Mouse (Mus musculus) embryonic facial prominence, embryonic 10.5 days (tissue): Measurements from ENCODE around the gene Cybc1. TPM values are rescaled to one million over a fixed set of nuclear protein-coding genes. Genes with fewer than 3 reads are reported as not detected.

ENCODE experiments used
- DNase-seq: peaks from one replicate; pipeline ENCODE4 v3.0.0-alpha.2; 2017; ENCODE audit warnings: low spot score
- H3K27ac ChIP-seq: fragments of 300-500 bp; sonication (generic); replicated peaks from 2 replicates; pipeline ENCODE4 v1.5.1; 2016; ENCODE audit warnings: mild to moderate bottlenecking
- H3K27me3 ChIP-seq: fragments of 300-500 bp; sonication (generic); replicated peaks from 2 replicates; pipeline ENCODE4 v1.6.1; 2016; ENCODE audit warnings: low read depth, mild to moderate bottlenecking; ENCODE audit not compliant: poor library complexity, severe bottlenecking
- H3K36me3 ChIP-seq: fragments of 300-500 bp; sonication (generic); replicated peaks from 2 replicates; pipeline ENCODE4 v1.6.1; 2016; ENCODE audit warnings: mild to moderate bottlenecking, moderate library complexity
- H3K4me1 ChIP-seq: fragments of 300-500 bp; sonication (generic); 2 replicates; pipeline ENCODE4 v1.6.1; 2016
- H3K4me3 ChIP-seq: fragments of 300-500 bp; sonication (generic); 2 replicates; pipeline ENCODE4 v1.5.1; 2016; ENCODE audit warnings: mild to moderate bottlenecking, moderate library complexity
- H3K9me3 ChIP-seq: fragments of 300-500 bp; sonication (generic); 2 replicates; pipeline ENCODE4 v1.6.1; 2016; ENCODE audit warnings: mild to moderate bottlenecking
- WGBS: fragments of 180-500 bp; shearing (Covaris S2); methylation state at CpG from one replicate; pipeline ENCODE4 v1.1.7; 2016; 5-methylcytosine and 5-hydroxymethylcytosine counted together
- polyA plus RNA-seq: library from polyadenylated mRNA; unstranded; fragments of >200 nt; fragmentation: Nextera tagmentation; extraction: Ambion mirVana; gene quantifications from 2 replicates; pipeline ENCODE4 v1.2.1, GENCODE M21; 2016

Gene Cybc1
- polyA plus RNA-seq, 1 experiment from 2014 or later = 31.4 TPM

GRCm38 (mm10) chr11:121232706-121233105 lies 3.6 kb upstream of the Cybc1 start:
- Histone ChIP-seq H3K9me3 (no peaks in the 10 kb centered on the region), H3K36me3 (0 out of 2 replicates have a peak, but pooled peaks cover 2% of the 10 kb centered on the region), H3K4me3 (no peak overlapping the region), H3K27ac (no peak overlapping the region), H3K27me3 (no peaks in the 10 kb centered on the region), H3K4me1 (peaks cover 28% of the 10 kb centered on the region)
- DNase-seq = no peak
- WGBS = 42% methylated on average over 4 of the region's 4 CpGs

- Histone ChIP-seq H3K27ac (no peak overlapping the region), H3K36me3 (peaks cover 11% of the 10 kb centered on the region), H3K4me1 (peaks cover 30% of the 10 kb centered on the region), H3K9me3 (no peaks in the 10 kb centered on the region), H3K27me3 (no peaks in the 10 kb centered on the region), H3K4me3 (no peak overlapping the region)
- 57% methylated on average over 4 of the region's 4 CpGs for WGBS
- no peak for DNase-seq
Observed at GRCm38 (mm10) chr11:121231628-121232291, 2.6 kb upstream of the Cybc1 start.

- no peak for DNase-seq
- Histone ChIP-seq H3K4me3 (no peak overlapping the region), H3K4me1 (peaks cover 27% of the 10 kb centered on the region), H3K27ac (no peak overlapping the region), H3K36me3 (peaks cover 17% of the 10 kb centered on the region), H3K27me3 (no peaks in the 10 kb centered on the region), H3K9me3 (no peaks in the 10 kb centered on the region)
- 81% methylated on average over 4 of the region's 4 CpGs for WGBS
Observed at GRCm38 (mm10) chr11:121231191-121231590, 2.1 kb upstream of the Cybc1 start.

- Histone ChIP-seq H3K4me3 (peak overlapping the region; percentile 75), H3K27me3 (no peaks in the 10 kb centered on the region), H3K9me3 (no peaks in the 10 kb centered on the region), H3K27ac (peak overlapping the region; percentile 85), H3K4me1 (peaks cover 19% of the 10 kb centered on the region), H3K36me3 (peaks cover 45% of the 10 kb centered on the region)
- WGBS = 32% methylated on average over 21 of the region's 21 CpGs
- DNase-seq = peak; percentile 12
Observed at GRCm38 (mm10) chr11:121228129-121229017, 749 bp downstream of the Cybc1 start.

GRCm38 (mm10) chr11:121221321-121222010 lies 7.7 kb downstream of the Cybc1 start:
- no peak overlapping the region for H3K4me3 ChIP-seq
- H3K9me3 ChIP-seq = no peaks in the 10 kb centered on the region
- no peak overlapping the region for H3K27ac ChIP-seq
- H3K27me3 ChIP-seq = no peaks in the 10 kb centered on the region
- no peaks in the 10 kb centered on the region for H3K4me1 ChIP-seq
- H3K36me3 ChIP-seq = peaks cover 96% of the 10 kb centered on the region
- no peak for DNase-seq
- WGBS = 95% methylated on average over 6 of the region's 6 CpGs

GRCm38 (mm10) chr11:121220771-121221170 lies 8.4 kb downstream of the Cybc1 start:
- Histone ChIP-seq H3K9me3 (no peaks in the 10 kb centered on the region), H3K4me1 (no peaks in the 10 kb centered on the region), H3K4me3 (no peak overlapping the region), H3K36me3 (peaks cover 96% of the 10 kb centered on the region), H3K27ac (no peak overlapping the region), H3K27me3 (no peaks in the 10 kb centered on the region)
- DNase-seq = no peak
- 88% methylated on average over 5 of the region's 5 CpGs for WGBS

- 93% methylated on average over 11 of the region's 11 CpGs for WGBS
- no peak overlapping the region for H3K4me3 ChIP-seq
- H3K27ac ChIP-seq = no peak overlapping the region
- no peak for DNase-seq
- no peaks in the 10 kb centered on the region for H3K4me1 ChIP-seq
- no peaks in the 10 kb centered on the region for H3K27me3 ChIP-seq
- H3K9me3 ChIP-seq = no peaks in the 10 kb centered on the region
- peaks cover 87% of the 10 kb centered on the region for H3K36me3 ChIP-seq
Observed at GRCm38 (mm10) chr11:121219776-121220175, 9.3 kb downstream of the Cybc1 start.

- Histone ChIP-seq H3K36me3 (peaks cover 71% of the 10 kb centered on the region), H3K27me3 (no peaks in the 10 kb centered on the region), H3K4me3 (no peak overlapping the region), H3K9me3 (no peaks in the 10 kb centered on the region), H3K27ac (no peak overlapping the region), H3K4me1 (no peaks in the 10 kb centered on the region)
- no peak for DNase-seq
- WGBS = 91% methylated on average over 3 of the region's 3 CpGs
Observed at GRCm38 (mm10) chr11:121216831-121217230, 12.3 kb downstream of the Cybc1 start.

- H3K27ac ChIP-seq = peak within 1 kb of the TSS; percentile 95
- no peaks in the 10 kb centered on the region for H3K9me3 ChIP-seq
- DNase-seq = peak; percentile 98
- peaks cover 22% of the 10 kb centered on the region for H3K36me3 ChIP-seq
- peaks cover 17% of the 10 kb centered on the region for H3K4me1 ChIP-seq
- H3K27me3 ChIP-seq = no peaks in the 10 kb centered on the region
- peak within 1 kb of the TSS; percentile 81 for H3K4me3 ChIP-seq
- under 1% methylated on average over 70 of the region's 70 CpGs for WGBS
Observed at GRCm38 (mm10) chr11:121204161-121205006, 24.7 kb downstream of the Cybc1 start, which contains the start of the genes Hexdc and Ogfod3. TSS of gene Hexdc (plus strand) at chr11:121204433. TSS of gene Ogfod3 (minus strand) at chr11:121204711.

GRCm38 (mm10) chr11:121203859-121204160 lies 25.3 kb downstream of the Cybc1 start:
- peaks cover 17% of the 10 kb centered on the region for H3K36me3 ChIP-seq
- no peaks in the 10 kb centered on the region for H3K9me3 ChIP-seq
- peak overlapping the region; percentile 95 for H3K27ac ChIP-seq
- H3K4me1 ChIP-seq = peaks cover 17% of the 10 kb centered on the region
- peak overlapping the region; percentile 81 for H3K4me3 ChIP-seq
- DNase-seq = no peak
- H3K27me3 ChIP-seq = no peaks in the 10 kb centered on the region
- WGBS = 0% methylated on average over 5 of the region's 5 CpGs

- H3K9me3 ChIP-seq = no peaks in the 10 kb centered on the region
- peak; percentile 34 for DNase-seq
- WGBS = 74% methylated on average over 11 of the region's 11 CpGs
Observed at GRCm38 (mm10) chr11:121201436-121202198, 27.5 kb downstream of the Cybc1 start.

More at GRCm38 (mm10) chr11:121201436-121202198, 27.5 kb downstream of the Cybc1 start:
- H3K36me3 ChIP-seq = 0 out of 2 replicates have a peak, but pooled peaks cover 3% of the 10 kb centered on the region
- no peak overlapping the region for H3K27ac ChIP-seq
- no peaks in the 10 kb centered on the region for H3K27me3 ChIP-seq
- H3K4me3 ChIP-seq = no peak overlapping the region
- peaks cover 17% of the 10 kb centered on the region for H3K4me1 ChIP-seq
